ENCODE assay signal across 9 mouse cellular contexts in the genomic region with DNA sequence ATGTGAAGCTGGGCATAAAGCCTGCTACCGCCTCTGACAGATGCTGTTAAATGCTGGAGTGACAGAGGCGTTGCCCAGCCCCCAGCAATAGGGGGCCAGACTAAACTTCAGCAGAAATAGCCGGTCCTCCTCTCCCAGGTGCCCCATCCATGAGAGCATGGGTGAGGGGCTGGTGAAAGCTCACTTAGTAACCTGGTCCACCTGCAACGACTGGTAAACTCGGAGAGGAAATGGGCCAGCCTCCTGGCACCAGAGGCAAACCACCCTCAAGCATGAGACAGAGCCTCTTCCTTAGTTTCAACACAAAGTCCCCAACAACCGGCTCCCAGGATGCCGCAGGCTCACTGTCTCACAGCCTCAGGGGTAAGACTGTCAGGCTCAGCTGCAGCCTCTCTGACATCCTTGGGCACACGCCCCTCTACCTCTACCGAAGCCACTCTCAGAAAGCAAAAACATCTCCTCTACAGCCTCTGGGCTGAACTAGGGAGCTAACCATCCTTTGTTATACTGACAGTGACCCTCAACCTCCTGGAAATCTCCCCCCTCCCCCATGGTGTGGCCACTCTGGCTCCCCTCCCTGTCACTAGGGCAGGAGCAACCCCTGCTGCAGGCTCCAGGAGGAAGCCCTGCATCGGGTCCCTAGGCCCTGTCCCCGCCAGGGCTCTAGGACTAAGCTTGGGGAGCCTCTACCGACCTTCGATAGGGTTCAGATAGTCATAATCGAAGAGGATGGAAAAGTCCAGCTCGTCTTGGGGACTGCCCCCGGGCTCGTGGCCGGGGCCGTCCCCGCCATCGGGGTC. TPM values are rescaled to one million over a fixed set of nuclear protein-coding genes. Genes with fewer than 3 reads are reported as not detected.
DNase-seq lines count a peak whose midpoint lies in the region; ATAC-seq and TF ChIP-seq lines count a peak whose summit lies in the region.
"Had no signal": no experiment of that assay in that cellular context is flagged by ENCODE, and none has a peak within 500 bp of the region (broad histone marks: within the 10 kb centered on the region; RNA-seq: fewer than 3 reads in every experiment).

No protein-coding gene starts in this region.

- no peaks in the 10 kb centered on the region for H3K36me3 ChIP-seq in kidney, adult 2 months (ENCODE audit: control insufficient read depth, insufficient read depth, low read length)
- no peaks in the 10 kb centered on the region for H3K36me3 ChIP-seq in heart, embryonic 15.5 days
- no peaks in the 10 kb centered on the region for H3K36me3 ChIP-seq in liver, embryonic 16.5 days (ENCODE audit: control insufficient read depth, insufficient read depth)
- no peaks in the 10 kb centered on the region for H3K36me3 ChIP-seq in thymus, adult 2 months (ENCODE audit: control insufficient read depth, insufficient read depth, low read length)

- WGBS in kidney, adult 2 months = 9% methylated on average over 21 of the region's 21 CpGs
- 5% methylated on average over 21 of the region's 21 CpGs for WGBS in heart, embryonic 15.5 days
- 5% methylated on average over 21 of the region's 21 CpGs for WGBS in liver, embryonic 16.5 days (ENCODE audit: insufficient replicate concordance)
- WGBS in thymus, adult 2 months = under 1% methylated on average over 21 of the region's 21 CpGs

- DNase-seq in kidney, adult 2 months = no peak
- no peak for DNase-seq in kidney, adult 18-20 months
- peak; percentile 36 for DNase-seq in MN1 (ENCODE audit: low spot score)
- DNase-seq in thymus, adult 2 months = peak; percentile 61
- no peak for DNase-seq in gastrocnemius, postnatal 10 days

- no peak for TF ChIP-seq POLR2A in kidney, adult 2 months (IDR thresholded peaks at IDR 0.05; ENCODE audit: low read depth, low read length)
- no peak for TF ChIP-seq POLR2A in thymus, adult 2 months (IDR thresholded peaks at IDR 0.05; ENCODE audit: control insufficient read depth, extremely low read depth, insufficient read depth, low read length, poor library complexity)

- H3K27ac ChIP-seq in kidney, adult 2 months (ENCODE audit: insufficient read depth, low read depth, low read length) = no peak overlapping the region
- H3K27ac ChIP-seq in heart, embryonic 15.5 days = peak overlapping the region; percentile 93
- no peak overlapping the region for H3K27ac ChIP-seq in liver, embryonic 16.5 days (ENCODE audit: low read length)
- H3K27ac ChIP-seq in thymus, adult 2 months (ENCODE audit: control insufficient read depth, insufficient read depth, low read length) = peak overlapping the region; percentile 52; the same call in 1 of the 2 replicates

- ATAC-seq in heart, embryonic 15.5 days (replicated peaks; ENCODE audit: insufficient number of reproducible peaks, insufficient read depth, low FRiP score, low read depth) = peak; percentile 41; the same call in 1 of the 2 replicates
- peak; percentile 36; the same call in 1 of the 2 replicates for ATAC-seq in liver, embryonic 16.5 days (ENCODE audit: low read depth)
- no peak for ATAC-seq in erythroid progenitor cell, adult 5-6 weeks (replicated peaks; ENCODE audit: low FRiP score, poor library complexity, severe bottlenecking)
- ATAC-seq: Patski had no signal

- H3K4me1 ChIP-seq in kidney, adult 2 months (ENCODE audit: control insufficient read depth, insufficient read depth, low read length) = peaks cover 5% of the 10 kb centered on the region; the same call in 1 of the 2 replicates
- peaks cover 63% of the 10 kb centered on the region for H3K4me1 ChIP-seq in heart, embryonic 15.5 days (replicated peaks)
- H3K4me1 ChIP-seq in liver, embryonic 16.5 days (ENCODE audit: control insufficient read depth, low read depth, low read length) = peaks cover 4% of the 10 kb centered on the region
- H3K4me1 ChIP-seq in thymus, adult 2 months (replicated peaks; ENCODE audit: control insufficient read depth, insufficient read depth, low read length) = peaks cover 35% of the 10 kb centered on the region

- TF ChIP-seq CTCF in kidney, adult 2 months (conservative IDR thresholded peaks at IDR 0.05; ENCODE audit: insufficient read depth, insufficient read length, low read depth, low read length) = no peak
- no peak for TF ChIP-seq CTCF in thymus, adult 2 months (IDR thresholded peaks at IDR 0.05; ENCODE audit: borderline replicate concordance, control insufficient read depth, extremely low read depth, insufficient read depth, low read length, poor library complexity)

- H3K27me3 ChIP-seq in kidney, adult 2 months (replicated peaks; ENCODE audit: control insufficient read depth, insufficient read depth, low read length) = no peaks in the 10 kb centered on the region
- H3K27me3 ChIP-seq in heart, embryonic 15.5 days = peaks cover 13% of the 10 kb centered on the region
- peaks cover 22% of the 10 kb centered on the region for H3K27me3 ChIP-seq in liver, embryonic 16.5 days (ENCODE audit: control insufficient read depth, insufficient read depth, low read depth, low read length)
- no peaks in the 10 kb centered on the region for H3K27me3 ChIP-seq in thymus, adult 2 months (ENCODE audit: control insufficient read depth, insufficient read depth, low read length)
- H3K27me3 ChIP-seq: Patski had no signal

- H3K9me3 ChIP-seq in heart, embryonic 15.5 days (replicated peaks) = no peaks in the 10 kb centered on the region
- H3K9me3 ChIP-seq in liver, embryonic 16.5 days (replicated peaks; ENCODE audit: control insufficient read depth, low read length) = no peaks in the 10 kb centered on the region

- H3K4me3 ChIP-seq in kidney, adult 2 months (ENCODE audit: insufficient read depth, low read depth, low read length) = peak overlapping the region; percentile 69
- H3K4me3 ChIP-seq in heart, embryonic 15.5 days = peak overlapping the region; percentile 71
- peak overlapping the region; percentile 28 for H3K4me3 ChIP-seq in liver, embryonic 16.5 days (ENCODE audit: low read depth, low read length)
- H3K4me3 ChIP-seq in thymus, adult 2 months (ENCODE audit: control insufficient read depth, insufficient read depth, low read length) = peak overlapping the region; percentile 81

- peak overlapping the region; percentile 75 for H3K4me2 ChIP-seq in heart, embryonic 15.5 days
- H3K4me2 ChIP-seq in liver, embryonic 16.5 days (ENCODE audit: low read depth, low read length) = peak overlapping the region; percentile 28

- peak overlapping the region; percentile 76 for H3K9ac ChIP-seq in heart, embryonic 15.5 days
- H3K9ac ChIP-seq in liver, embryonic 16.5 days (ENCODE audit: low read depth, low read length) = no peak overlapping the region; the same call in 1 of the 2 replicates

RNA-seq across cellular contexts. Expression of a gene that starts 11.9 kb away (rescaled TPM):
- 2.9 and 3.4 TPM in 2 replicates for polyA plus RNA-seq in kidney, adult 2 months (2012; rRNA removed)
- 9.7 and 10.5 TPM in 2 replicates for polyA plus RNA-seq in heart, embryonic 15.5 days (2015; fragmentation: Nextera tagmentation; extraction: Ambion mirVana)
- 0.09 and 0.25 TPM in 2 replicates for polyA plus RNA-seq in liver, embryonic 16.5 days (2015; fragmentation: Nextera tagmentation; extraction: Ambion mirVana)
- 13.3 and 17.4 TPM in 2 replicates for polyA plus RNA-seq in thymus, adult 2 months (2012; rRNA removed)
- total RNA-seq in gastrocnemius, postnatal 10 days (2021) = 10 to 100 TPM in 1 of 2 experiments, 1 to 10 TPM in 1; 8.2 to 12.7 TPM
- total RNA-seq in erythroid progenitor cell, adult 5-6 weeks (2015; ENCODE audit: low replicate concordance) = 2.5 and 3.8 TPM in 2 replicates
- total RNA-seq in erythroid progenitor cell, adult 5-6 weeks (2017; ENCODE audit: low replicate concordance) = 0.13 and 0.61 TPM in 2 replicates

Comparison
In these comparisons a context has a peak if more than half of its experiments do, and no peak if none do; other contexts are left out.
1. DNase-seq: peak in MN1 (single experiment) and thymus, adult 2 months (single experiment); none in kidney, adult 2 months (single experiment), kidney, adult 18-20 months (single experiment) and gastrocnemius, postnatal 10 days (single experiment).
2. H3K27ac ChIP-seq: peak in heart, embryonic 15.5 days (single experiment) and thymus, adult 2 months (single experiment); none in kidney, adult 2 months (single experiment) and liver, embryonic 16.5 days (single experiment).
3. H3K4me3 ChIP-seq: peak in every context shown above with its lines; median percentile 81 in thymus, adult 2 months; 71 in heart, embryonic 15.5 days; 69 in kidney, adult 2 months; 28 in liver, embryonic 16.5 days.